Mouse (Mus musculus) intestine, embryonic 16.5 days (tissue): Measurements from ENCODE around the gene Asxl1. TPM values are rescaled to one million over a fixed set of nuclear protein-coding genes. Genes with fewer than 3 reads are reported as not detected.

Experiments used
- ATAC-seq: fragments of 200-750 bp; cut with Nextera tagmentation; 2 replicates; pipeline ENCODE4 v1.8.0; 2017; ENCODE audit warnings: moderate TSS enrichment, moderate library complexity
- H3K27ac ChIP-seq: fragments of 300-500 bp; sonication (generic); 2 replicates; pipeline ENCODE4 v1.5.1; 2014; ENCODE audit warnings: mild to moderate bottlenecking, low read length
- H3K27me3 ChIP-seq: fragments of 300-500 bp; sonication (generic); replicated peaks from 2 replicates; pipeline ENCODE4 v1.6.1; 2014; ENCODE audit warnings: low read length, control low read depth, mixed read lengths; ENCODE audit not compliant: control insufficient read depth, insufficient read depth
- H3K36me3 ChIP-seq: fragments of 300-500 bp; sonication (generic); 2 replicates; pipeline ENCODE4 v1.6.1; 2014; ENCODE audit warnings: low read length, control low read depth; ENCODE audit not compliant: control insufficient read depth, insufficient read depth
- H3K4me1 ChIP-seq: fragments of 300-500 bp; sonication (generic); 2 replicates; pipeline ENCODE4 v1.6.1; 2014; ENCODE audit warnings: low read length, control low read depth, mixed read lengths; ENCODE audit not compliant: control insufficient read depth, insufficient read depth
- H3K4me2 ChIP-seq: fragments of 300-500 bp; sonication (generic); 2 replicates; pipeline ENCODE4 v1.6.1; 2014; ENCODE audit warnings: low read depth, low read length, control low read depth
- H3K4me3 ChIP-seq: fragments of 300-500 bp; sonication (generic); 2 replicates; pipeline ENCODE4 v1.5.1; 2014; ENCODE audit warnings: mild to moderate bottlenecking, low read length
- H3K9ac ChIP-seq: fragments of 300-500 bp; sonication (generic); 2 replicates; pipeline ENCODE4 v1.6.1; 2014; ENCODE audit warnings: low read depth, low read length
- H3K9me3 ChIP-seq: fragments of 300-500 bp; sonication (generic); 2 replicates; pipeline ENCODE4 v1.6.1; 2016; ENCODE audit warnings: low read length, control low read depth; ENCODE audit not compliant: control insufficient read depth
- WGBS: fragments of 180-500 bp; shearing (Covaris S2); extraction: QIAGEN DNeasy Blood & Tissue Kit; methylation state at CpG from one replicate; pipeline ENCODE4 v1.1.7; 2014; 5-methylcytosine and 5-hydroxymethylcytosine counted together
- polyA plus RNA-seq: library from polyadenylated mRNA; unstranded; fragments of >200 nt; fragmentation: Nextera tagmentation; extraction: Ambion mirVana; gene quantifications from 2 replicates; pipeline ENCODE4 v1.2.1, GENCODE M21; 2015

The Asxl1 gene
- polyA plus RNA-seq, 1 experiment from 2014 or later: 6.9 TPM

DNA sequence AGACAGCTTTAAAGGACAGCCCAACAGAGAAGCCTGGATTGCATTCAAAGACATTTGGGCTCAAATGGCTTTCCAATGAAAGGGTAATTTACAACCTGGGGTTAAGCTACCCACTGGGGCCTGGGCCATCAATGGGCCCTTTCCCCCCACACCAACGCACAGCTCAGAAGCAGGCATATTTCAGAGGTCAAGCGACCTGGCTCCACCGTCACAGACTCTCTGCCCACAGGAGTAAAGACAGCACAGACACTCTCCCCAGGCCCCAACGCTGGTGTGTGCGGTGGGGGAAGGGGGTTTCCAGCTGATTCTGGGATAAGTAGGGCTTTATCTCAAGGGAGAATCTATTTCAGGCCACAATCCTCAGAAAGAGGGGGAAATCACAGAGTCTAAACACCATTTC lies 97.1 kb downstream of the Asxl1 start:
- no peaks in the 10 kb centered on the region for H3K9me3 ChIP-seq
- peak overlapping the region; percentile 100 for H3K27ac ChIP-seq
- H3K9ac ChIP-seq: peak overlapping the region; percentile 97
- H3K36me3 ChIP-seq: no peaks in the 10 kb centered on the region
- peak overlapping the region; percentile 99 for H3K4me3 ChIP-seq
- ATAC-seq: no peak
- 13% methylated on average over 5 of the region's 5 CpGs for WGBS
- peaks cover 58% of the 10 kb centered on the region for H3K4me1 ChIP-seq
- peak overlapping the region; percentile 98 for H3K4me2 ChIP-seq
- no peaks in the 10 kb centered on the region for H3K27me3 ChIP-seq

DNA sequence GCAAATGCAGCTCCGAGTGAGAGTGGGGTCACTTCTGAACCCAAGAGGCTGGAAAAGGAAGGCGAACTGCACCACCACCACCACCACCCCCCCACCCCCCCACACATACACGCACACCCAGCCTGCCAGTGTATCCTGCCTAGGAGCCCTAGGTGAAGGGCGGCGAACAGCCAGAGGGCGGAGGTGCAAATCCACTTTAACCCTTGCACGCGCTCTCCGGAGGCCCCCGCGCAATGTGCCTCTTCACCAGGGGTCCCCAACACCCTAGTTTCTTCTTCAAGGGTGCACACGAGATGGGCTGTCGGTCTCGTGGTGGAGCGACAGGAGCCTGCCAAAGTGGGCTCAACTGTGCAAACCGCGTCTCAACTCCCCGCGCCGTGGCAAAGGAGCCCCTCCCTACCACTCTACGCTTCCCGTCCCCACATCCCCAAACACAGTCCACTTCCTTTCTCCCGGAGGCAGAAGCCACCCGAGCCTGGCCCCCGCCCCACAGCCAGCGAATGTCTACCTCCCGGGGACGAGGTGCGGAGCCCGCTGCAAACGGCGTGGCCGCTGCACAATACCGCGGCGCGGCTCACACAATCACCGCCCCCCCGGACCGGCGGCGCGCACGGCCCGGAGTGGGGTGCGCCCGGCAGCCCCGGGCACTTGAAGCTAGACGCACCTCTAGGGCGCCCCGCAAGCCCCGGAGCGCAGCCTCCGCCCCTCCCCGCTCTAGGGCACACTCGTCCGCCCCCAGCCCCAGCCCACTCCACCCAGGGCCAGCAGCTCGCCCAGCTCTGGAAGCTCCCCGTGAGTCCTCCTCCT lies 98.0 kb downstream of the Asxl1 start:
- Histone ChIP-seq H3K4me3 (peak overlapping the region; percentile 99), H3K4me2 (peak overlapping the region; percentile 98), H3K27me3 (no peaks in the 10 kb centered on the region), H3K4me1 (peaks cover 49% of the 10 kb centered on the region), H3K27ac (peak overlapping the region; percentile 100), H3K9ac (peak overlapping the region; percentile 97), H3K9me3 (no peaks in the 10 kb centered on the region), H3K36me3 (no peaks in the 10 kb centered on the region)
- peak; percentile 26 for ATAC-seq
- under 1% methylated on average over 50 of the region's 59 CpGs for WGBS

DNA sequence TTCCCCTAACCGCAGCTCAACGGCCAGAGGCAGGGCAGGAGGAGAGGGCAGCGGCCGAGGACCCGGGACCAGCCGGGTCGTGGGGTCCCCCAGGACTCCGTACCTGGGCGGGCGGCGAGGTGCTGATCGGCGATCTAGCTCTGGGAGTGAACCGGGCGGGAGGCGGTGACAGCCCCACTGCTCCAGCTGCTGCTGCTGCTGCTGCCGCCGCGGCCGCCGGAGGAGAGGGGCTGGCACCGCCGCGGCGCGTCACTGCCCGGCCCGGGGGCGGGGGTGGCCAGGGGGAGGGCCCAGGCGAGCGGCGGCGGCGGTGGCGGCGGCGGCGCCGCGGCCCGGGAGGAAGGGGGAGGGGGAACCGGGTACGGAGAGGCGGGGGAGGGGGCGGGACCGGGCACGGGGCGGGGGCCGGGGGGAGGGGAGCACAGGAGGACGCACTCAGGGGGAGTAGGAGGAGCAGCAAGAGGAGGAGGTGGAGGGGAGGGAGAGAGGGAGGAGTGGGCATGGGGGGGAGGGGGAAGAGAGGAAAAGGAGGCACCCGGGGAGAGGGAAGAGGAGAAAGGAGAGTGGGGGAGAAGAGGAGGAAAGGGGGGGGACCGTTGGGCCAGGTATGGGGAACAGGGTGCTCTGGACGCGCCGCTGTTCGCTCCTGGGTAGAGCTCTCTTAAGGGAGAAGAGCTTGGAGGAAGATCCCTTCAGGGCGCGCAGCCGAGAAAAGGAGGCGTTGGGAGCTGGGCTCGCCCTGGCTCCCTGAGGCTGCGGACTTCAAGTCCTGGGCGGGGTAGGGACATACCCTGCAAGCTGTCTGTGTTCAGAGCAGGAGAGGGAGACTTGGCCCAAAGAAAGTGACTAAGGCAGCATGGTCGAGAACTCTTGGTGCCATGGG lies 98.9 kb downstream of the Asxl1 start:
- H3K27me3 ChIP-seq: no peaks in the 10 kb centered on the region
- no peaks in the 10 kb centered on the region for H3K36me3 ChIP-seq
- H3K27ac ChIP-seq: peak overlapping the region; percentile 100
- H3K9ac ChIP-seq: peak overlapping the region; percentile 97
- peak overlapping the region; percentile 98 for H3K4me2 ChIP-seq
- peak; percentile 75 for ATAC-seq
- H3K4me3 ChIP-seq: peak overlapping the region; percentile 99
- WGBS: under 1% methylated on average over 37 of the region's 64 CpGs
- peaks cover 42% of the 10 kb centered on the region for H3K4me1 ChIP-seq
- H3K9me3 ChIP-seq: no peaks in the 10 kb centered on the region

DNA sequence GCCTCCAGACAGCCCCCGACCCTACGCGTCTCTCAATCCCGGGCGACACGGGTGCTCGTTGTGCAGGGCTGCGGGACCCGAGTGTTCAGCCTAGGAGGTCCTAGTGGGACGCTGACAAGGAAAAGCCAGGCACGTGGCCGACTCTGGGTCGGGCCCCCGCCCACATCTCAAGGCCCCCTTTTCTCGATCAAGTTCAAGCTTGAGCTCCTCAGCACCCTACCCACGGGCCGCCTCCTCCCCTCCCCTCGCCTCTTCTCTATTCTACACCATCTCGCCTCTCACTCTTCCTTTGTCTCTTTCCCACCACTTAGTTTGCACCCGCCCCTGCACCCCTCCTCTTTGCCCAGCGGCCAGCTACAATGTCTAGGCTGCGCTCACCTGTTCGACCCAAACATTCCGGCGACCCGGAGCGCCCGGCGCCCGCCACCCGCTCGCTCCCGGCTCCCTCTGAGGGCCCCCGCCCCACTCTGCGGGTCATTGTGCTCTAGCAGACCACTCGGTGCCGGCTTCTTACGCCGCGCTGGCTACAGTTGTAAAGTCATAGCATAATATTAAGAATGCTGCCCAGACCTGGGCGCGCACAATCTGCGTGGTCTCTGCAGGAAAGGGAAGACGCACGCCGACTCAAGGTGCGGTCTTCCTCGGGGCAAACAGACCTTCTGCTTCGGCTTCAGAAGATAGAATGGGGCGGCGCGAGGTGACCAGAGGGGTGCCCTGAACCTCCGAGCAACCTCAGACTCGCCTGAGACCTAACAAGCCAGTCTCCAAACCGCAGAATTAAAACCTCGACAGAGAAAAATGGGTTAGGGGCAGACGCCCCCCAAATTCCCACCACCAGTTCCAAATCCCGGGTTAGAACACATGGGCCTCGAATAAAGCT lies 99.7 kb downstream of the Asxl1 start:
- H3K4me2 ChIP-seq: peak overlapping the region; percentile 98
- H3K36me3 ChIP-seq: no peaks in the 10 kb centered on the region
- H3K9ac ChIP-seq: peak overlapping the region; percentile 97
- under 1% methylated on average over 59 of the region's 59 CpGs for WGBS
- peak overlapping the region; percentile 100 for H3K27ac ChIP-seq
- peaks cover 37% of the 10 kb centered on the region for H3K4me1 ChIP-seq
- H3K9me3 ChIP-seq: no peaks in the 10 kb centered on the region
- peak overlapping the region; percentile 99 for H3K4me3 ChIP-seq
- no peaks in the 10 kb centered on the region for H3K27me3 ChIP-seq
- ATAC-seq: peak; percentile 37

DNA sequence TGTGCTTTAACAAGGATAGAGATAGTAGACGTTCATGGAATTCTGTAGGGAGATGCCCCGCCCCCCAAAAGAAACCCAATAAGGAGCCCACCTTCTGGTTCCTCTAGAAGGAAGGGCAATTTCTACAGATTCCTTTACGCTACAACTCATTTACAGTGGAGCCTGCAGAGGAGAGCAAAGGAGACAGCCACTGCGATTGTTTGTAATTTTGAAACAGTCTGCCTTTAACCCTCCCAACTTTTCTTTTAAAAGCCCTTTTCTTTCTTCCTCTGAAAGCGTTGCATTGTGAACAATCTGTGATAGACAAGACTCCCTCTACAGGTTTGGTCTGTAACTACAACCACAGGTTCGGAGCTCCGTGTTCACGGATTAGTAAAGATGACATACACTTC lies 100.4 kb downstream of the Asxl1 start:
- Histone ChIP-seq H3K27ac (peak overlapping the region; percentile 100), H3K4me2 (peak overlapping the region; percentile 98), H3K4me3 (peak overlapping the region; percentile 99), H3K4me1 (peaks cover 31% of the 10 kb centered on the region), H3K9ac (peak overlapping the region; percentile 97), H3K9me3 (no peaks in the 10 kb centered on the region), H3K36me3 (no peaks in the 10 kb centered on the region), H3K27me3 (no peaks in the 10 kb centered on the region)
- under 1% methylated on average over 8 of the region's 8 CpGs for WGBS
- ATAC-seq: no peak

DNA sequence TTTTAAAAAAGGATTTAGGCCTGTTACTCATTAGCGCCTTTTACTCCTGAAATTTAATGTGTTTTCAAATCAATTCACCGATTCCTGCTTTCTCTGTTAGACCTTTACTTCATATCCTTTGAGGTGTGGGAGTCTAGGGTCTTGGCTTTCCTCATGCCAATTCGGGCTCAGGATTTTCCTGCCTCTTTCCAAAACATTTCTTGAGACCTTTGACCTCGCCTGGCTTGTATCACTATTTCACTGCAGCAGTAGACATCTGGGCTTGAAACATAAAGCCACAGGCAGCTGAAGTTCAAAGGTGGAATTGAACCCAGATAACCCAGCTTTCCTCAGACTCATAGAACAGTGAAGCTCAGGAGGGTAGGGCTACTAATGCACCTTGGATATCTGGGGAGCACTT lies 100.8 kb downstream of the Asxl1 start:
- no peak overlapping the region for H3K9ac ChIP-seq
- no peaks in the 10 kb centered on the region for H3K27me3 ChIP-seq
- peak; percentile 22; the same call in 1 of the 2 replicates for ATAC-seq
- no peaks in the 10 kb centered on the region for H3K36me3 ChIP-seq
- peaks cover 26% of the 10 kb centered on the region for H3K4me1 ChIP-seq
- H3K4me2 ChIP-seq: peak overlapping the region; percentile 14; the same call in 1 of the 2 replicates
- WGBS: 22% methylated on average over 4 of the region's 4 CpGs
- H3K4me3 ChIP-seq: no peak overlapping the region
- H3K9me3 ChIP-seq: no peaks in the 10 kb centered on the region
- H3K27ac ChIP-seq: peak overlapping the region; percentile 34; the same call in 1 of the 2 replicates

DNA sequence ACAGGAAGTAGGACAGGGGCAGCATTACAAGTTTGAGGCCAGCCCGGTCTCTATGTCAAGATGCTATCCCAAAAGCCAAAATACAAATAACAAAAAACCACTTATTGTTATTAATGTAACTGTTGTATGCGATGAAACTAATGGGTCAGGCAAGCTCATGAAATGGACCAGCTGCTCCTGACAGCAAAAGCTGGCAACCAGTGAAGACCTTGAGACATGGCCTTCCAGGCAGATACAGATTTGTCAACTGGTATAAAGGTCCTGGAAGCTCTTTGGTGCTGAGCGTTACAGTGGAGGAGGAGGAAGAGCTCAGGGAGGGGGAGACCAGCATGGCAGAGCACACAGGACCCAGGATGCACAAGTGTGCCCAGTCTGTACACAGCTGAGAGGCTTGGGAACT lies 102.1 kb downstream of the Asxl1 start:
- H3K27me3 ChIP-seq: no peaks in the 10 kb centered on the region
- H3K36me3 ChIP-seq: no peaks in the 10 kb centered on the region

DNA sequence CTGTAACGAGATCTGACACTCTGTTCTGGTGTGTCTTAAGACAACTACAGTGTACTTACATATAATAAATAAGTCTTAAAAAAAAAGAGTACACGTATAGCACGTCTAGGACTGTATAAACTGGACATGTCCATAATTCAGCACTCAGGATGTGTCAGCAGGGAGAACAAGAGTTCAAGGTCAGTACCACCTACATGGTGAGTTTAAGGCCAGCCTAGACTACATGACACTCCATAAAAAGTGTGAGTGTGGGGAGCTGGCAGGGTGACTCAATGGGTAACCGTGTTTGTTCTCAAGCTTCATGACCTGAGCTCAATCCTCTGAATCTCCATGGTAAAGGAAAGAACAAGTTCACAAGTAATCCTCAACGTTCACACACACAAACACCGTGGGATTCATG lies 102.9 kb downstream of the Asxl1 start:
- no peaks in the 10 kb centered on the region for H3K27me3 ChIP-seq
- no peak overlapping the region for H3K4me2 ChIP-seq
- 74% methylated on average over 6 of the region's 6 CpGs for WGBS
- peaks cover 10% of the 10 kb centered on the region for H3K4me1 ChIP-seq
- no peaks in the 10 kb centered on the region for H3K9me3 ChIP-seq
- H3K9ac ChIP-seq: no peak overlapping the region
- ATAC-seq: no peak
- H3K36me3 ChIP-seq: no peaks in the 10 kb centered on the region
- H3K4me3 ChIP-seq: no peak overlapping the region
- H3K27ac ChIP-seq: no peak overlapping the region

More for the DNA sequence above, 102.1 kb downstream of the Asxl1 start:
- H3K4me3 ChIP-seq: no peak overlapping the region
- no peak overlapping the region for H3K9ac ChIP-seq
- no peak overlapping the region for H3K4me2 ChIP-seq
- peaks cover 13% of the 10 kb centered on the region for H3K4me1 ChIP-seq
- ATAC-seq: no peak
- 66% methylated on average over 3 of the region's 3 CpGs for WGBS
- H3K27ac ChIP-seq: no peak overlapping the region
- H3K9me3 ChIP-seq: no peaks in the 10 kb centered on the region
